Mouse (Mus musculus): ENCODE data around the gene Patl2. TPM values are rescaled to one million over a fixed set of nuclear protein-coding genes. Genes with fewer than 3 reads are reported as not detected.
"Not testable (repeated sequence)": the region's sequence is repeated elsewhere in the genome, so short reads cannot be mapped to it uniquely, and the experiment has no call there.

The Patl2 gene
- polyA plus RNA-seq, 1 experiment from 2014 or later: not detected

DNA sequence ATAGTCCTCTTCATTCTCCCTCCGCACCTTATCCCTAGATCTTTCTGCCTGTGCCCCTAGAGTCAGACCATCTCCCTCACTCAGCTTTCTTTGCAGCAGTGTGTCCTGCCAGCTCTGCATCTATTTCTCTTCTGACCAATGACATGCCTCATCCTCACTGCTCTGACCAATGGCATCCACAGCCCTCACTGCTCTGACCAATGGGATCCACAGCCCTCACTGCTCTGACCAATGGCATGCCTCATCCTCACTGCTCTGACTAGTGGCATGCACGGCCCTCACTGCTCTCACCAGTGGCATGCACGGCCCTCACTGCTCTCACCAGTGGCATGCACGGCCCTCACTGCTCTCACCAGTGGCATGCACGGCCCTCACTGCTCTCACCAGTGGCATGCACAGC, 88.3 kb downstream of the Patl2 start:
- WGBS: 88% methylated on average over 5 of the region's 5 CpGs
- H3K9me3 ChIP-seq; H3K4me2 ChIP-seq; H3K9ac ChIP-seq; H3K27ac ChIP-seq; H3K27me3 ChIP-seq; H3K4me3 ChIP-seq; H3K4me1 ChIP-seq; ATAC-seq (ENCODE audit: insufficient number of reproducible peaks, low FRiP score, low TSS enrichment, low read depth): not testable (repeated sequence)
- H3K36me3 ChIP-seq: peaks cover 82% of the 10 kb centered on the region

DNA sequence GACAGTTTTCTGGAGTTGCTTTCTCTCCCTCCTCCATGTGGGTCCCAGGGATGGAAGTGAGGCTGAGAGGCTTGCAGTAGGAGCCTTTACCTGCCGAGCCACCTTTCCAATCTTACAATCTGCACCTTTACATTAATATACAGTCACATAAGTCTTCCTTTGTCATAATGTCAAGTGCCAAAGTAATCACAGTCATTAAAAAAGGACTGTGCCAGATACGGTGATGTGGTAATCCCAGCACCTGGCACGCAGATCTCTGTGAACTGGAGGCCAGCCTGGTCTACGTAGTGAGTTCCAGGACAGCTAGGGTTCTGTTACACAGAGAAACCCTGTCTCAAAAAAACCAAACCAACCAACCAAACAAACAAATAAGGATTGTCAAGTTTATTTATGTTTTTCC, 92.1 kb downstream of the Patl2 start:
- no peaks in the 10 kb centered on the region for H3K27me3 ChIP-seq
- no peaks in the 10 kb centered on the region for H3K4me1 ChIP-seq
- WGBS: 80% methylated on average over 4 of the region's 4 CpGs
- H3K27ac ChIP-seq: no peak overlapping the region
- H3K36me3 ChIP-seq: peaks cover 64% of the 10 kb centered on the region
- no peak overlapping the region for H3K9ac ChIP-seq
- no peaks in the 10 kb centered on the region for H3K9me3 ChIP-seq
- ATAC-seq (ENCODE audit: insufficient number of reproducible peaks, low FRiP score, low TSS enrichment, low read depth): no peak
- no peak overlapping the region for H3K4me2 ChIP-seq
- no peak overlapping the region for H3K4me3 ChIP-seq

DNA sequence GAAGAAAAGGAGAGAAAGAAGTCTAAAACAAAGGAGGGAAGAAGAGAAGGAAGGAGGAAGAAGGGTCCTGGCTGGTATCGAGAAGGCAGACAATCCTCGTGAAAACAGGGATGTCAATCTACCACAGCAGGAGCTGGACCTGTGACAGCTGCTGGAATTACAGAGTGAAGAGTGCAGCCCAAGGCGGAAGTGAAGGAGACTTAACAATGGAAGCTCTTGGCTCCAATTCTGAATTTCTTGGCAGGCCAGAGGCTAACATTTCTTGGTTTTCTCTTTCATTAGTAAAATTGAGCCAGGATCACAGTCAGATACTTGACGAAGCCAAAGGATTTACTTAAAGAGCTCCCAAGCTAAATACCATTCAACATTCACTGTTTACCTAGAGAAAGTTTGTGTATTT, 99.5 kb downstream of the Patl2 start:
- Histone ChIP-seq H3K27me3 (no peaks in the 10 kb centered on the region), H3K4me2 (no peak overlapping the region), H3K9me3 (no peaks in the 10 kb centered on the region), H3K36me3 (peaks cover 54% of the 10 kb centered on the region), H3K27ac (no peak overlapping the region), H3K4me1 (no peaks in the 10 kb centered on the region), H3K9ac (no peak overlapping the region), H3K4me3 (no peak overlapping the region)
- WGBS: 73% methylated on average over 4 of the region's 4 CpGs
- no peak for ATAC-seq (ENCODE audit: insufficient number of reproducible peaks, low FRiP score, low TSS enrichment, low read depth)

DNA sequence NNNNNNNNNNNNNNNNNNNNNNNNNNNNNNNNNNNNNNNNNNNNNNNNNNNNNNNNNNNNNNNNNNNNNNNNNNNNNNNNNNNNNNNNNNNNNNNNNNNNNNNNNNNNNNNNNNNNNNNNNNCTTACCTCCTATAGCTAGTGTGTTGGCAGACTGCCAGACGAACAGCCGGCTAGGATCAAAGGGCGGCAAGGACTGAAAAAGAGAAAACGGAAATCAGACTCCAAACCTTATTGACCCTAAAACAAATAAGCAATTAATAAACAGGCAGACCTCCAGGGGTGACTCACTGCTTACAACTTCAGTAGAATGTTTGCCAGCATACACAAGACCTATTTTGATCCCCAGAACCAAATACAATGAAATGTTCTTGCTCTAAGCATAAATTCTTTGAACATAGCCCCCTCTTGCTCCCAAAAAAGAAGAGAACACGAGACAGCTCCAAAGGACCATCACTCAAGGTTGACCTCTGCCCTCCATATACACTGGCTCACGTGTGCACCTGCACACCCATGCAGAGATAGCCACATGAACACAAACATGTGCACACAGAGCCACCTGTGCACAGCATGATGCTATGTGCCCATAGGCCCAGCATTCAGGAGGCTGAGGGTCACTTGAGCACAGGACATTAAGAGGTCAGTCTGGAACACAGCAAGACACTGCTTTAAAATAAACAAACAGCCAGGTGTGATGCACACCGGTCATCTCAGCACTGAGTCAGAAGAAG, 104.1 kb downstream of the Patl2 start:
- ATAC-seq (ENCODE audit: insufficient number of reproducible peaks, low FRiP score, low TSS enrichment, low read depth): no peak
- no peak overlapping the region for H3K27ac ChIP-seq

More for the DNA sequence above, 104.1 kb downstream of the Patl2 start:
- 34% methylated on average over 7 of the region's 7 CpGs for WGBS
- H3K9me3 ChIP-seq: no peaks in the 10 kb centered on the region
- H3K4me3 ChIP-seq: no peak overlapping the region
- no peaks in the 10 kb centered on the region for H3K27me3 ChIP-seq
- no peak overlapping the region for H3K4me2 ChIP-seq
- peaks cover 55% of the 10 kb centered on the region for H3K36me3 ChIP-seq
- no peaks in the 10 kb centered on the region for H3K4me1 ChIP-seq
- H3K9ac ChIP-seq: no peak overlapping the region

Other genes with a start within 250 kb of the Patl2 start
- 49.3 and 53.3 TPM in 2 replicates for gene Ctdspl2, start 230.2 kb downstream of the Patl2 start, polyA plus RNA-seq (2015; fragmentation: Nextera tagmentation; extraction: Ambion mirVana)
- gene Mageb3, start 230.1 kb downstream of the Patl2 start, polyA plus RNA-seq (2015; fragmentation: Nextera tagmentation; extraction: Ambion mirVana): 0.22 TPM in 1 of 2 replicates, not detected in the other
- gene Eif3j1, start 157.6 kb downstream of the Patl2 start, polyA plus RNA-seq (2015; fragmentation: Nextera tagmentation; extraction: Ambion mirVana): 11.1 and 11.5 TPM in 2 replicates
- 7.3 and 7.5 TPM in 2 replicates for gene Spg11, start 67.8 kb downstream of the Patl2 start, polyA plus RNA-seq (2015; fragmentation: Nextera tagmentation; extraction: Ambion mirVana)
- gene B2m, start 38.5 kb downstream of the Patl2 start, polyA plus RNA-seq (2015; fragmentation: Nextera tagmentation; extraction: Ambion mirVana): 344 and 349 TPM in 2 replicates
- 0.10 TPM in 1 of 2 replicates, not detected in the other for gene Trim69, start 25.5 kb downstream of the Patl2 start, polyA plus RNA-seq (2015; fragmentation: Nextera tagmentation; extraction: Ambion mirVana)
- gene Terb2, start 83 bp upstream of the Patl2 start, polyA plus RNA-seq (2015; fragmentation: Nextera tagmentation; extraction: Ambion mirVana): not detected in 2 replicates
- 28.2 and 29.0 TPM in 2 replicates for gene Sord, start 48.6 kb upstream of the Patl2 start, polyA plus RNA-seq (2015; fragmentation: Nextera tagmentation; extraction: Ambion mirVana)
- 0.05 and 0.13 TPM in 2 replicates for gene Duox2, start 112.3 kb upstream of the Patl2 start, polyA plus RNA-seq (2015; fragmentation: Nextera tagmentation; extraction: Ambion mirVana)
- 0.12 and 0.28 TPM in 2 replicates for gene Duoxa2, start 112.7 kb upstream of the Patl2 start, polyA plus RNA-seq (2015; fragmentation: Nextera tagmentation; extraction: Ambion mirVana)
- gene Duoxa1, start 127.5 kb upstream of the Patl2 start, polyA plus RNA-seq (2015; fragmentation: Nextera tagmentation; extraction: Ambion mirVana): 12.4 and 14.5 TPM in 2 replicates
- gene Duox1, start 129.5 kb upstream of the Patl2 start, polyA plus RNA-seq (2015; fragmentation: Nextera tagmentation; extraction: Ambion mirVana): 2.5 and 2.7 TPM in 2 replicates
- gene Shf, start 183.0 kb upstream of the Patl2 start, polyA plus RNA-seq (2015; fragmentation: Nextera tagmentation; extraction: Ambion mirVana): 3.5 and 4.3 TPM in 2 replicates
- gene Slc28a2, start 240.3 kb upstream of the Patl2 start, polyA plus RNA-seq (2015; fragmentation: Nextera tagmentation; extraction: Ambion mirVana): 0.73 and 1.5 TPM in 2 replicates

Measured in limb, embryonic 15.5 days (tissue).